Mouse (Mus musculus) E14TG2a.4 (cell line): Measurements from ENCODE around the gene Mospd2.

Experiments
- H3K27me3 ChIP-seq: 2 replicates; pipeline ENCODE4 v1.6.1; 2014; ENCODE audit warnings: low read length, control low read depth; ENCODE audit not compliant: insufficient read depth
- H3K36me3 ChIP-seq: 2 replicates; pipeline ENCODE4 v1.6.1; 2014; ENCODE audit warnings: low read length, control low read depth; ENCODE audit not compliant: insufficient read depth
- H3K4me1 ChIP-seq: replicated peaks from 2 replicates; pipeline ENCODE4 v1.6.1; 2014; ENCODE audit warnings: low read depth, low read length, control low read depth
- H3K4me3 ChIP-seq: replicated peaks from 2 replicates; pipeline ENCODE4 v1.5.1; 2014; ENCODE audit warnings: mild to moderate bottlenecking, low read length
- H3K9me3 ChIP-seq: 2 replicates; pipeline ENCODE4 v1.6.1; 2014; ENCODE audit warnings: low read length, control low read depth
- CTCF ChIP-seq: conservative IDR thresholded peaks from 2 replicates; pipeline ENCODE4 v1.5.1; 2014; ENCODE audit warnings: low read length
- NANOG ChIP-seq: IDR thresholded peaks from 2 replicates; pipeline ENCODE4 v1.6.1; 2014; ENCODE audit warnings: borderline replicate concordance, low read length, mixed read lengths
- POU5F1 ChIP-seq: IDR thresholded peaks from 2 replicates; pipeline ENCODE4 v1.6.1; 2014; ENCODE audit warnings: low read length, borderline replicate concordance

Gene Mospd2

DNA sequence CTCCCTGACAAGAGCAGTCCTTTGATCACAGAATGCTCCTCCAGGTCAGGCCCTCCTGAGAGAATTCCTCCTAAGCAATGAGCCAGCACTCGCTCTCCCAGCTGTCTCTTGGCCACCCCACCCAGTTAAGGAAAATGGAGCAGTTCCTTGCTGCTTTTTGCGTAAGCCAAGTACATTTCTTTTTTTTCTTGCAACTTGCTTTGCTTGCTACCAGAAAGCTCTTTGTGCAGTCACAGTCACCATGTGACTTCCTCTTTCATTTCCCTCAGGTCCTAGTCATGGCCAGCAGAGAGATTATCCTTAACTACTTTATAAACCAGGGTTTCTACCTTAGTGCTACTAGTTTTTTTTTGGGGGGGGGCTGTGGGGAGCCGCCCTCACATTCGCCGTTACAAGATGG, 38.6 kb downstream of the Mospd2 start:
- no peak overlapping the region for H3K4me3 ChIP-seq
- H3K9me3 ChIP-seq = peaks cover 20% of the 10 kb centered on the region
- peaks cover 17% of the 10 kb centered on the region for H3K36me3 ChIP-seq
- H3K4me1 ChIP-seq = no peaks in the 10 kb centered on the region
- no peaks in the 10 kb centered on the region for H3K27me3 ChIP-seq
- TF ChIP-seq CTCF = no peak
- no peak for TF ChIP-seq NANOG
- no peak for TF ChIP-seq POU5F1

DNA sequence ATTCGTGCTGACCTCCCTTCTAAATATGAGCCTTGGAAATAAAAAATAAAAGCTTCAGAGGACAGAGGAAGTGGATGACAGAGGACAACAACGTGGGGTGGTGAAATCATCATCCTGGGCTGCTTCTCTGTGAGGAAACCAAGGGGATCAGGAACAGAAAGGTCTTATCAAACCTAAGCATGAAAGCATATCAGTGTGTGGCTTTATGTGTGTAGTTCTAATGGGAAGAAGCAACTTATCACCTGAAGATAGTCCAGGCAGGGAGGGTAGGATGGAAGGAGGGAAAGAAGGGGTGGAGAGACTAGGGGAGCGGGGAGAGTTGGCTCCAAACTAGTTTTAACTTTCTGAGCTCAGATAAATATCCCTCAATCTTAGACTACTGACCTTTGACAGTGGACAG, 67.2 kb downstream of the Mospd2 start:
- Histone ChIP-seq H3K4me3 (no peak overlapping the region), H3K9me3 (peaks cover 16% of the 10 kb centered on the region), H3K4me1 (no peaks in the 10 kb centered on the region), H3K36me3 (no peaks in the 10 kb centered on the region), H3K27me3 (no peaks in the 10 kb centered on the region)
- TF ChIP-seq POU5F1 (no peak), CTCF (no peak), NANOG (no peak)

GRCm38 (mm10) chrX:164912186-164912585, 68.0 kb downstream of the Mospd2 start:
- no peak for TF ChIP-seq POU5F1
- TF ChIP-seq CTCF = no peak
- no peak for TF ChIP-seq NANOG
- Histone ChIP-seq H3K9me3 (peaks cover 16% of the 10 kb centered on the region), H3K27me3 (no peaks in the 10 kb centered on the region), H3K4me3 (no peak overlapping the region), H3K36me3 (no peaks in the 10 kb centered on the region), H3K4me1 (no peaks in the 10 kb centered on the region)

- H3K9me3 ChIP-seq = no peaks in the 10 kb centered on the region
- no peaks in the 10 kb centered on the region for H3K4me1 ChIP-seq
- TF ChIP-seq CTCF (no peak), POU5F1 (no peak), NANOG (no peak)
- H3K4me3 ChIP-seq = no peak overlapping the region
- H3K27me3 ChIP-seq = no peaks in the 10 kb centered on the region
- no peaks in the 10 kb centered on the region for H3K36me3 ChIP-seq
Observed at GRCm38 (mm10) chrX:164901847-164902246, 78.3 kb downstream of the Mospd2 start.

DNA sequence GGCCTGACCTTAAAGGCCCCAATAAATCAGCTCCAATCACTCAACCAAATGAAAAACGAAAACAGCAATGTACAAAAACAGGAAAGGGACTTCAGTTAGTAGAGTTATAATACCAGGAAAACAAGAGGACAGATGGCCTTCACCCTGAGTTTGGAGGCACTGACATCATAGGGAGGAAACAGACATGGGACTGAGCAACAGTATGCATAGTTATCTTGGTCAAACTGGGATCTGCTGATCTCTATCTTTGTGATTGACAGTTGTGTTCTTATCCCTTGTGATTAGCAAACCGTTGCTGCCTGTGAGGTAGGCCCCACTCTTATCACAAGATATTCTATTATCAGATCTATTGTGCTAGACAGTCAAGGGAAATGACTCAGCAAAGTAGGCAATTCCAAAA, 80.4 kb downstream of the Mospd2 start:
- H3K36me3 ChIP-seq = no peaks in the 10 kb centered on the region

GRCm38 (mm10) chrX:164886260-164886659, 93.9 kb downstream of the Mospd2 start:
- Histone ChIP-seq H3K4me3 (no peak overlapping the region), H3K4me1 (no peaks in the 10 kb centered on the region), H3K36me3 (no peaks in the 10 kb centered on the region), H3K9me3 (peaks cover 12% of the 10 kb centered on the region), H3K27me3 (no peaks in the 10 kb centered on the region)
- TF ChIP-seq CTCF (no peak), POU5F1 (no peak), NANOG (no peak)

More for the DNA sequence above, 80.4 kb downstream of the Mospd2 start:
- Histone ChIP-seq H3K4me1 (no peaks in the 10 kb centered on the region), H3K9me3 (no peaks in the 10 kb centered on the region), H3K27me3 (no peaks in the 10 kb centered on the region), H3K4me3 (no peak overlapping the region)
- TF ChIP-seq POU5F1 (no peak), NANOG (no peak), CTCF (no peak)
